In genomic region chr6:91580607-91581006, GRCm38 (mm10) we compare ENCODE assay signal across 33 mouse cellular contexts.
DNase-seq lines count a peak whose midpoint lies in the region; ATAC-seq and TF ChIP-seq lines count a peak whose summit lies in the region.
"Had no signal": no experiment of that assay in that cellular context is flagged by ENCODE, and none has a peak within 500 bp of the region (broad histone marks: within the 10 kb centered on the region; RNA-seq: fewer than 3 reads in every experiment).

No protein-coding gene starts in this region.

- TF ChIP-seq CTCF in lung, postnatal 0 days (IDR thresholded peaks at IDR 0.05): no peak

- no peak for TF ChIP-seq EP300 in lung, postnatal 0 days (IDR thresholded peaks at IDR 0.05)

- no peaks in the 10 kb centered on the region for H3K9me3 ChIP-seq in lung, postnatal 0 days (ENCODE audit: low read length)
- H3K9me3 ChIP-seq: embryonic facial prominence, embryonic 15.5 days; forebrain, embryonic 13.5 days; heart, embryonic 12.5 days; hindbrain, embryonic 13.5 days; liver, embryonic 15.5 days; midbrain, embryonic 10.5 days; midbrain, embryonic 15.5 days; neural tube, embryonic 15.5 days; stomach, embryonic 15.5 days had no signal

- no peaks in the 10 kb centered on the region for H3K27me3 ChIP-seq in lung, postnatal 0 days (replicated peaks; ENCODE audit: insufficient read depth, low read length)
- H3K27me3 ChIP-seq: CH12.LX; embryonic facial prominence, embryonic 15.5 days; forebrain, embryonic 13.5 days; hindbrain, embryonic 13.5 days; liver, embryonic 15.5 days; midbrain, embryonic 15.5 days; neural tube, embryonic 15.5 days; Patski; stomach, embryonic 15.5 days had no signal

- no peak overlapping the region for H3K4me3 ChIP-seq in lung, postnatal 0 days (ENCODE audit: low read depth, low read length)
- H3K4me3 ChIP-seq: embryonic facial prominence, embryonic 15.5 days; forebrain, embryonic 13.5 days; heart, adult 2 months; heart, embryonic 12.5 days; hindbrain, embryonic 13.5 days; liver, embryonic 15.5 days; midbrain, embryonic 10.5 days; midbrain, embryonic 15.5 days; neural tube, embryonic 15.5 days; stomach, embryonic 15.5 days had no signal

- H3K9ac ChIP-seq in lung, postnatal 0 days (replicated peaks; ENCODE audit: low read depth): no peak overlapping the region
- H3K9ac ChIP-seq: embryonic facial prominence, embryonic 15.5 days; forebrain, embryonic 13.5 days; heart, embryonic 12.5 days; hindbrain, embryonic 13.5 days; liver, embryonic 15.5 days; midbrain, embryonic 15.5 days; neural tube, embryonic 15.5 days; stomach, embryonic 15.5 days had no signal

- WGBS in lung, postnatal 0 days: 87% methylated on average over 6 of the region's 6 CpGs

- H3K36me3 ChIP-seq in lung, postnatal 0 days (ENCODE audit: insufficient read depth, low read length): no peaks in the 10 kb centered on the region
- H3K36me3 ChIP-seq: embryonic facial prominence, embryonic 15.5 days; heart, embryonic 12.5 days; hindbrain, embryonic 13.5 days; liver, embryonic 15.5 days; midbrain, embryonic 10.5 days; midbrain, embryonic 15.5 days; neural tube, embryonic 15.5 days; stomach, embryonic 15.5 days had no signal

- H3K27ac ChIP-seq in lung, postnatal 0 days (ENCODE audit: low read length): no peak overlapping the region
- H3K27ac ChIP-seq: forebrain, embryonic 13.5 days; heart, adult 2 months; hindbrain, embryonic 13.5 days; liver, embryonic 15.5 days; midbrain, embryonic 10.5 days; midbrain, embryonic 15.5 days; neural tube, embryonic 15.5 days; stomach, embryonic 15.5 days had no signal

- DNase-seq in adrenal gland, postnatal 10 days: peak; percentile 35
- no peak for DNase-seq in adrenal gland, postnatal 14 days
- DNase-seq in lung, adult 18-20 months: peak; percentile 37 to 52
- DNase-seq in lung, postnatal 0 days (ENCODE audit: low spot score): no peak
- DNase-seq in adipocyte (ENCODE audit: low spot score): peak; percentile 62
- DNase-seq in yolk sac, embryonic 10.5 days (ENCODE audit: low spot score): no peak
- DNase-seq in c-Kit-positive CD71-positive TER-119-positive erythroid progenitor cells, embryonic 14.5 days (ENCODE audit: low spot score): no peak
- DNase-seq: adrenal gland, adult 2 months; cerebellum, adult 11-12 months; cerebellum, adult 9-11 months; gastrocnemius, postnatal 25 days; heart, adult 2 months; heart, postnatal 4 days; kidney, adult 9 months; kidney, postnatal 10 days; layer of hippocampus, adult 9-11 months; liver; lung, postnatal 10 days; right cerebral cortex, postnatal 25 days; thymus, adult 18-20 months; thymus, postnatal 36 days had no signal

- 0 out of 2 replicates have a peak, but pooled peaks cover 2% of the 10 kb centered on the region for H3K4me1 ChIP-seq in lung, postnatal 0 days (ENCODE audit: insufficient read depth, low read depth, low read length)
- H3K4me1 ChIP-seq: liver, embryonic 15.5 days; midbrain, embryonic 15.5 days; neural tube, embryonic 15.5 days; stomach, embryonic 15.5 days had no signal

- no peak for ATAC-seq in lung, postnatal 0 days
- ATAC-seq: forebrain, embryonic 13.5 days; intestine, embryonic 16.5 days; midbrain, embryonic 15.5 days; Patski had no signal

- no peak overlapping the region for H3K4me2 ChIP-seq in lung, postnatal 0 days (replicated peaks; ENCODE audit: low read depth, low read length)
- H3K4me2 ChIP-seq: embryonic facial prominence, embryonic 15.5 days; forebrain, embryonic 13.5 days; heart, embryonic 12.5 days; hindbrain, embryonic 13.5 days; liver, embryonic 15.5 days; midbrain, embryonic 15.5 days; neural tube, embryonic 15.5 days; stomach, embryonic 15.5 days had no signal

Comparison
In these comparisons a context has a peak if more than half of its experiments do, and no peak if none do; other contexts are left out.
1. DNase-seq: peak in adrenal gland, postnatal 10 days (single experiment), lung, adult 18-20 months (2 of 2) and adipocyte (single experiment); none in adrenal gland, postnatal 14 days (single experiment), lung, postnatal 0 days (single experiment), yolk sac, embryonic 10.5 days (single experiment) and c-Kit-positive CD71-positive TER-119-positive erythroid progenitor cells, embryonic 14.5 days (single experiment).